Mouse (Mus musculus): ENCODE results near the gene Actr1a. TPM values are rescaled to one million over a fixed set of nuclear protein-coding genes. Genes with fewer than 3 reads are reported as not detected.

The Actr1a gene
- polyA plus RNA-seq, 1 experiment from 2014 or later, result 204 TPM

DNA sequence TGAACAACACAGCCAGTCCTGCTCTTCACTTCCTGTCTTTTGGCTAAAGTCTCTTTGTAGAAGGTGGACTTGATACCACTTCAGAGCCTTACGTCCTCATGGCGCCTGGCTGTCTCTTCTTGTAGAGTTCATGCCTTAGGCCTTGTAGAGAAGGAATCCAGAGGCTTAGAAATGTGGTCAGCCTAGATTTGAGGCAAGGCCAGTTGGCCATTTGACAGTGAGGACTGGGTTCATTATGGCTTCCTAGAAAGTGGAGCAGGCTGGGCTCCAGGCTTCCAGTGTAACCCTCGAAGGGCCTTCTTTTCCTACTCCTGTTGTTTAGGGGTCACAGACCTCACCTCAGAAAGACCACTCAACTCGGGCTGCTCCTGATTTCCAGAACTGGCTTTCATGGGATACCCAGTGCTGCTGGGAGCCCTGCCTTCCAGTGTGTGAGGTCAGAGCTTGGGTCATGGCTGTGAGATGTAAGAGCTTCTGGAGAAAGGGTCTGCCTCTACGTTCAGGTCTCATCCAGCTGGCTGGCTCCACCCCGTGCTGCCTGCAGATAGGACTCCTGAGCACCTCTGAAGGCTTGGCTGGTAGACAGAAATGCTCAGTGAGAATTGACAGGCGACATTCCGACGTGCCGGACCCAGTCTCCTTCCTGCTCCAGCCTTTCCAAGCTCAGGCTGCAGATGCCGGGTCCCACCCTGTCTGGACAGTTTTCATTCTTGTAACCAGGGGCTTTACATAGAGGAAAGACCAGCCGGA lies 16.7 kb upstream of the Actr1a start:
- no peaks in the 10 kb centered on the region for H3K27me3 ChIP-seq (ENCODE audit: control insufficient read depth, insufficient read depth, low read length)
- no peak overlapping the region for H3K27ac ChIP-seq (ENCODE audit: low read depth, low read length)
- DNase-seq (ENCODE audit: low spot score) (no peak), ATAC-seq (replicated peaks; ENCODE audit: low FRiP score) (no peak)
- no peak overlapping the region for H3K9ac ChIP-seq (ENCODE audit: low read length)
- no peaks in the 10 kb centered on the region for H3K4me1 ChIP-seq (replicated peaks; ENCODE audit: control insufficient read depth, insufficient read depth, low read length)
- H3K4me3 ChIP-seq (ENCODE audit: low read depth, low read length), result no peak overlapping the region
- H3K4me2 ChIP-seq (ENCODE audit: low read depth, low read length, severe bottlenecking), result no peak overlapping the region
- H3K36me3 ChIP-seq (ENCODE audit: control insufficient read depth, insufficient read depth, low read length), result no peaks in the 10 kb centered on the region
- H3K9me3 ChIP-seq (ENCODE audit: control insufficient read depth, low read length), result no peaks in the 10 kb centered on the region
- WGBS, result 91% methylated on average over 12 of the region's 12 CpGs

DNA sequence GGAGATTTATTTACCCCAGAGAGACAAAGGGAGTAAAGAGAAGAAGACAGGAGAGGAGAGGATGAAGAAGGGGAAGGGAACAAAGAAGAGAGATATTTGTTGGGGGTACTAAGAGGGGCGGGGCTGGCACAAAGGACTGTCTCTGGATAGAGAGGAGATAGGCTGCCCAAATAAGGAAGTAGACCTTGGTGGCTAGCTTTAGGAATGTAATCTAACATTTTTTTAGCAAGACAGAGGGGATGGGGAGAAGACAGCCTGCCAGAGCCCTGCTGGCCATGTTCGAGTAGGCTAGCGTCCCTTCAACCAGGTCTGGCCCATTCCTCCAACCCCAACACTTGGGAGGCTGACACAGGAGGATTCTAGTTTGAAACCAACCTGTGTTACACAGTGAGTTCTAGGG lies 14.0 kb upstream of the Actr1a start:
- Histone ChIP-seq H3K4me2 (ENCODE audit: low read depth, low read length, severe bottlenecking) (no peak overlapping the region), H3K36me3 (ENCODE audit: control insufficient read depth, insufficient read depth, low read length) (no peaks in the 10 kb centered on the region; the same call in 1 of the 2 replicates), H3K9ac (ENCODE audit: low read length) (no peak overlapping the region), H3K4me3 (ENCODE audit: low read depth, low read length) (no peak overlapping the region), H3K9me3 (ENCODE audit: control insufficient read depth, low read length) (no peaks in the 10 kb centered on the region), H3K27ac (ENCODE audit: low read depth, low read length) (no peak overlapping the region), H3K4me1 (replicated peaks; ENCODE audit: control insufficient read depth, insufficient read depth, low read length) (no peaks in the 10 kb centered on the region), H3K27me3 (ENCODE audit: control insufficient read depth, insufficient read depth, low read length) (no peaks in the 10 kb centered on the region)
- DNase-seq (ENCODE audit: low spot score) (no peak), ATAC-seq (replicated peaks; ENCODE audit: low FRiP score) (no peak)
- 84% methylated on average over 3 of the region's 3 CpGs for WGBS

DNA sequence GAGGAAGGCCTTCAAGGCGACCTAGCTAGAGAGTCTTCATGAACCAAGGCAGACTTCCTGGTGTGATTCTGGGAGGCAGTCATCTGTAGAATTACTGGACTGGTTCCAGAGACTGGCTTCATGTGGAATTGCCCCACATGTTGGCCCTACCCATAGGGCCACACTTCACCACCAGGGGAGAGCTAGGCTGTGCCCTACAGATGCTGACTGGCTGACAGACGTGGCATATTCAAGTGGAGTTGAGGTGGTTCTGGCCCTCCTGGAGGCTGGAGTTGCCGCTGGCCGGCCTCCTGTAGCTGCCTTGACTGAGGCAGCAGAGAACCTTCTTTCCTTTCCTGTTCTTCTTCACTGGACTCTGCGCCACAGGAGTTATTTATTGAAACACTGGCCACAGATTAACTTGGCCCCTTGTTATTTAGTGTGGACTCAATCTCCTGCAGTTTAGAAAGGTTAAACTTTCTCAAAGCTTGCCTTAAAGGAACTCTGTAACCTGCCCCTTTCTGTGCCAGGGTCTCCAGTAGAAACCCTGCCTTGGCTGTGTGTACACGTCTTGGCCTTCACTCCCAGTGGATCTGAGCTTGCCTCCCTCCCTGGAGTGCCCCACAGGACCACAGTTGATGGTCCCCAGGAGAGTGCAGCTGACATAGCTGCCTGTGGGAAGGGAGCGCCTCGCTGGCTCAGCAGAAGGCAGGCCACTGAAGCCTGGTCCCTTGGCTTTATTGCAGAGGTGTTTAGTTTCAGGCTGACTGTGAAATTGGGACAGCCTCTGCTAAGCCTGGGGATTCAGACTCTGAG lies 11.2 kb upstream of the Actr1a start:
- WGBS, result 87% methylated on average over 8 of the region's 8 CpGs
- Histone ChIP-seq H3K27ac (ENCODE audit: low read depth, low read length) (no peak overlapping the region), H3K4me2 (ENCODE audit: low read depth, low read length, severe bottlenecking) (no peak overlapping the region), H3K36me3 (ENCODE audit: control insufficient read depth, insufficient read depth, low read length) (no peaks in the 10 kb centered on the region; the same call in 1 of the 2 replicates), H3K9ac (ENCODE audit: low read length) (no peak overlapping the region), H3K9me3 (ENCODE audit: control insufficient read depth, low read length) (no peaks in the 10 kb centered on the region), H3K27me3 (ENCODE audit: control insufficient read depth, insufficient read depth, low read length) (no peaks in the 10 kb centered on the region), H3K4me3 (ENCODE audit: low read depth, low read length) (no peak overlapping the region), H3K4me1 (replicated peaks; ENCODE audit: control insufficient read depth, insufficient read depth, low read length) (no peaks in the 10 kb centered on the region)
- DNase-seq (ENCODE audit: low spot score) (no peak), ATAC-seq (replicated peaks; ENCODE audit: low FRiP score) (no peak)

- DNase-seq (ENCODE audit: low spot score) (no peak), ATAC-seq (replicated peaks; ENCODE audit: low FRiP score) (no peak)
- Histone ChIP-seq H3K27ac (ENCODE audit: low read depth, low read length) (no peak overlapping the region), H3K4me2 (ENCODE audit: low read depth, low read length, severe bottlenecking) (no peak overlapping the region), H3K9me3 (ENCODE audit: control insufficient read depth, low read length) (no peaks in the 10 kb centered on the region), H3K27me3 (ENCODE audit: control insufficient read depth, insufficient read depth, low read length) (no peaks in the 10 kb centered on the region), H3K4me3 (ENCODE audit: low read depth, low read length) (no peak overlapping the region), H3K36me3 (ENCODE audit: control insufficient read depth, insufficient read depth, low read length) (no peaks in the 10 kb centered on the region; the same call in 1 of the 2 replicates), H3K9ac (ENCODE audit: low read length) (no peak overlapping the region), H3K4me1 (replicated peaks; ENCODE audit: control insufficient read depth, insufficient read depth, low read length) (0 out of 2 replicates have a peak, but pooled peaks cover under 1% of the 10 kb centered on the region)
- 96% methylated on average over 1 of the region's 1 CpGs for WGBS
These were observed 8.5 kb upstream of the Actr1a start for GRCm38 (mm10) chr19:46404030-46404429.

- WGBS, result 91% methylated on average over 7 of the region's 7 CpGs
- no peak for ATAC-seq (replicated peaks; ENCODE audit: low FRiP score)
- Histone ChIP-seq H3K9me3 (ENCODE audit: control insufficient read depth, low read length) (no peaks in the 10 kb centered on the region), H3K36me3 (ENCODE audit: control insufficient read depth, insufficient read depth, low read length) (no peaks in the 10 kb centered on the region; the same call in 1 of the 2 replicates), H3K9ac (ENCODE audit: low read length) (no peak overlapping the region), H3K27me3 (ENCODE audit: control insufficient read depth, insufficient read depth, low read length) (no peaks in the 10 kb centered on the region), H3K27ac (ENCODE audit: low read depth, low read length) (no peak overlapping the region), H3K4me1 (replicated peaks; ENCODE audit: control insufficient read depth, insufficient read depth, low read length) (peaks cover 12% of the 10 kb centered on the region), H3K4me2 (ENCODE audit: low read depth, low read length, severe bottlenecking) (no peak overlapping the region), H3K4me3 (ENCODE audit: low read depth, low read length) (no peak overlapping the region)
- DNase-seq (ENCODE audit: low spot score), result no peak
These were observed 5.0 kb upstream of the Actr1a start for GRCm38 (mm10) chr19:46400558-46400957.

DNA sequence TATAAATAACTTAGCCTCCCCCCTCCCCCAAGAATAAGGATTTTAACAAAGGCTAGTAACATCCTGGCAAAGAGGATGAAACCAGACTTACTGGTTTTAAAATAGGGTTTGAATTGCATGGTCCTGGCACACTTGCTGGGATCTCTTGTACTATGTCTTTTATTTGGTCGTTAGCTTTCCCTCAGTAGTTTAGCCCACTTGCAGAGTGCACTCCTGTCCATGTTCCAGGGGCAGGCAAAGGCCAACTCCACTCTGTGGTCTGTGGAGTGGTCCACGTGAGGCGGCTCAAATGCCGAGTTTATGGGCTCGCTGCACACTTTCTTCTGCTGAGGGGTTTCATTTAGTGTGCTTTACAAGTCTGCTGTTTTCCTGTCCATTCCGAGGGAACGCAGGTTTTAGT lies 4.3 kb upstream of the Actr1a start:
- Histone ChIP-seq H3K27ac (ENCODE audit: low read depth, low read length) (no peak overlapping the region), H3K36me3 (ENCODE audit: control insufficient read depth, insufficient read depth, low read length) (no peaks in the 10 kb centered on the region; the same call in 1 of the 2 replicates), H3K9me3 (ENCODE audit: control insufficient read depth, low read length) (no peaks in the 10 kb centered on the region), H3K9ac (ENCODE audit: low read length) (no peak overlapping the region), H3K4me2 (ENCODE audit: low read depth, low read length, severe bottlenecking) (no peak overlapping the region), H3K4me3 (ENCODE audit: low read depth, low read length) (no peak overlapping the region), H3K27me3 (ENCODE audit: control insufficient read depth, insufficient read depth, low read length) (no peaks in the 10 kb centered on the region), H3K4me1 (replicated peaks; ENCODE audit: control insufficient read depth, insufficient read depth, low read length) (peaks cover 12% of the 10 kb centered on the region)
- no peak for ATAC-seq (replicated peaks; ENCODE audit: low FRiP score)
- 85% methylated on average over 7 of the region's 7 CpGs for WGBS
- no peak for DNase-seq (ENCODE audit: low spot score)

DNA sequence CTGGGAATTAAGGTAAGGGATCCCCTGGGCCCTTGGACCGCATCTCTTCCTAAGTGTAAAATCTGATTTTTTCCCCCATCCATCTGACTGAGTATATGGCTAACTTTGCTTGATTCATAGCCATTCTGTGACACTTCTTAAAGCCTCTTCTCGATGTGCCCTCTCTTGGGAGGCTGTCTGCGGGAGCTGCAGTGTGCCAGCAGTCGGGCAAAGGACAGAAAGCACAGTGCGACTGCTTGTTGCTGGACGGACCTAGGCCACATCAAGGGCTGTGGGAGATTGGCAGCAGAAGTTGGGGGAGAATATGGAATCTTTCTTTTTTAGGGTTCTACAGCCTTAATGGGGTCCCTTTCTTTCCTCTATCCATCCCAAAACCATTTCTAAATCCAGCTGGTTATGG lies 3.8 kb upstream of the Actr1a start:
- no peaks in the 10 kb centered on the region for H3K9me3 ChIP-seq (ENCODE audit: control insufficient read depth, low read length)
- 88% methylated on average over 6 of the region's 6 CpGs for WGBS
- no peak overlapping the region for H3K27ac ChIP-seq (ENCODE audit: low read depth, low read length)
- H3K27me3 ChIP-seq (ENCODE audit: control insufficient read depth, insufficient read depth, low read length), result no peaks in the 10 kb centered on the region
- no peak overlapping the region for H3K4me3 ChIP-seq (ENCODE audit: low read depth, low read length)
- H3K9ac ChIP-seq (ENCODE audit: low read length), result no peak overlapping the region
- ATAC-seq (replicated peaks; ENCODE audit: low FRiP score) (no peak), DNase-seq (ENCODE audit: low spot score) (no peak)
- H3K4me1 ChIP-seq (replicated peaks; ENCODE audit: control insufficient read depth, insufficient read depth, low read length), result peaks cover 13% of the 10 kb centered on the region
- no peak overlapping the region for H3K4me2 ChIP-seq (ENCODE audit: low read depth, low read length, severe bottlenecking)
- H3K36me3 ChIP-seq (ENCODE audit: control insufficient read depth, insufficient read depth, low read length), result no peaks in the 10 kb centered on the region; the same call in 1 of the 2 replicates

- Histone ChIP-seq H3K27me3 (ENCODE audit: control insufficient read depth, insufficient read depth, low read length) (no peaks in the 10 kb centered on the region), H3K9me3 (ENCODE audit: control insufficient read depth, low read length) (no peaks in the 10 kb centered on the region), H3K4me1 (replicated peaks; ENCODE audit: control insufficient read depth, insufficient read depth, low read length) (peaks cover 15% of the 10 kb centered on the region), H3K4me3 (ENCODE audit: low read depth, low read length) (peak overlapping the region; percentile 81), H3K9ac (ENCODE audit: low read length) (peak overlapping the region; percentile 85; the same call in 1 of the 2 replicates), H3K27ac (ENCODE audit: low read depth, low read length) (no peak overlapping the region), H3K4me2 (ENCODE audit: low read depth, low read length, severe bottlenecking) (peak overlapping the region; percentile 81), H3K36me3 (ENCODE audit: control insufficient read depth, insufficient read depth, low read length) (no peaks in the 10 kb centered on the region; the same call in 1 of the 2 replicates)
- WGBS, result 63% methylated on average over 3 of the region's 3 CpGs
- ATAC-seq (replicated peaks; ENCODE audit: low FRiP score) (no peak), DNase-seq (ENCODE audit: low spot score) (no peak)
These were observed 2.9 kb upstream of the Actr1a start for GRCm38 (mm10) chr19:46398401-46398800.
